Mouse (Mus musculus) cerebellum, adult 2 months (tissue): ENCODE data around the gene Nmi. TPM values are rescaled to one million over a fixed set of nuclear protein-coding genes. Genes with fewer than 3 reads are reported as not detected.

Source experiments
- DNase-seq, 2 experiments: peaks; one replicate each; pipeline ENCODE4 v3.0.0; 2021
- H3K27ac ChIP-seq: fragments of 200-500 bp; 2 replicates; pipeline ENCODE4 v1.5.1; 2012; ENCODE audit warnings: low read length, control low read depth, inconsistent platforms; ENCODE audit not compliant: insufficient read depth
- H3K27me3 ChIP-seq: fragments of 200-500 bp; 2 replicates; pipeline ENCODE4 v1.6.1; 2012; ENCODE audit warnings: inconsistent platforms, mild to moderate bottlenecking, low read length, moderate library complexity; ENCODE audit not compliant: control insufficient read depth, insufficient read depth
- H3K4me1 ChIP-seq: fragments of 200-500 bp; 2 replicates; pipeline ENCODE4 v1.6.1; 2011; ENCODE audit warnings: low read length; ENCODE audit not compliant: control insufficient read depth, insufficient read depth
- H3K4me3 ChIP-seq: fragments of 200-500 bp; replicated peaks from 2 replicates; pipeline ENCODE3; 2011; ENCODE audit warnings: mild to moderate bottlenecking, low read depth, low read length, control low read depth; ENCODE audit not compliant: insufficient read depth
- CTCF ChIP-seq: fragments of 200-500 bp; IDR thresholded peaks from 2 replicates; pipeline ENCODE4 v1.5.1; 2011; ENCODE audit warnings: low read depth, mild to moderate bottlenecking, control low read depth, low read length, moderate library complexity, borderline replicate concordance; ENCODE audit not compliant: insufficient read depth
- POLR2A ChIP-seq: fragments of 200-500 bp; IDR thresholded peaks from 2 replicates; pipeline ENCODE4 v1.6.1; 2011; ENCODE audit warnings: low read length, control low read depth, borderline replicate concordance; ENCODE audit not compliant: insufficient read depth
- WGBS: fragments of 180-500 bp; shearing (Covaris S2); methylation state at CpG from one replicate; pipeline ENCODE4 v1.1.7; 2018; 5-methylcytosine and 5-hydroxymethylcytosine counted together
- polyA plus RNA-seq: library from polyadenylated mRNA; depleted of rRNA; stranded (reverse); fragments of >200 nt; gene quantifications from 2 replicates; pipeline ENCODE4 v1.2.3, GENCODE M21; 2012; rRNA removed

The Nmi gene
- polyA plus RNA-seq, 1 experiment, result 6.7 TPM

DNA sequence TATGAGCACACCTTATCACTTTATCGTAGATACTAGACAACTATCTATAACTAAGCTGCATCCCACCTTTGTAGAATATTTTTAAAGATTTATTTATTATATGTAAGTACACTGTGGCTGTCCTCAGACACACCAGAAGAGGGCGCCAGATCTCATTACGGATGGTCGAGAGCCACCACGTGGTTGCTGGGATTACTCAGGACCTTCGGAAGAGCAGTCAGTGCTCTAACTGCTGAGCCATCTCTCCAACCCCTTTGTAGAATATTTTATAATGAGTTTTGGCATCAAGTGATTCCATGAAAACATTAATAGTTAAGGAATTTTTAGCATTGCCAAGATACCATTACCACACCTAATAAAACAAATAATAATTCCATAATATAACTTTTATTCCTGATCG is 58.8 kb downstream of the Nmi start:
- no peak overlapping the region for H3K27ac ChIP-seq
- no peaks in the 10 kb centered on the region for H3K4me1 ChIP-seq
- H3K27me3 ChIP-seq, result no peaks in the 10 kb centered on the region
- no peak overlapping the region for H3K4me3 ChIP-seq
- no peak for DNase-seq
- TF ChIP-seq CTCF (no peak), POLR2A (no peak)
- 53% methylated on average over 7 of the region's 7 CpGs for WGBS

DNA sequence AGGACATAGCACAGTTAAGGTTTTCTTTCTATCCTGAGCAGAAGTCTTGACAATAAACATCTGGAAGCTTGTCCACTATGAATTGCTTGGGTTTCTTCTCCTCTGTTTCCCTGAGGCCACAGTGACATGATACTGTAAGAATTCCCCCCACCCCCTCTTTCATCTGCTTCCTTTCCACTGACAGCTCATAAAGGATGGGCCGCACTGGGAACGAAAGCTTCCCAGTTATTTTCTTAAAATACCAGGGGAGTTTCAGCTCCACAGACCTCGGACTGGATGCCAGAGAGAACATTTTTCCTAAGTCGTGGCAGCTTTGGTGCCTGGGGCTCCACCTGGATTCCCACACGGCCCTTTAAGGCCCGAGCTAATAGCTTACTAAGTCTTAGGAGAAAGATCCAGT is 60.6 kb downstream of the Nmi start:
- no peaks in the 10 kb centered on the region for H3K4me1 ChIP-seq
- H3K27ac ChIP-seq, result no peak overlapping the region
- no peaks in the 10 kb centered on the region for H3K27me3 ChIP-seq
- WGBS, result 75% methylated on average over 6 of the region's 6 CpGs
- TF ChIP-seq CTCF, result no peak
- TF ChIP-seq POLR2A, result no peak
- no peak for DNase-seq
- no peak overlapping the region for H3K4me3 ChIP-seq

DNA sequence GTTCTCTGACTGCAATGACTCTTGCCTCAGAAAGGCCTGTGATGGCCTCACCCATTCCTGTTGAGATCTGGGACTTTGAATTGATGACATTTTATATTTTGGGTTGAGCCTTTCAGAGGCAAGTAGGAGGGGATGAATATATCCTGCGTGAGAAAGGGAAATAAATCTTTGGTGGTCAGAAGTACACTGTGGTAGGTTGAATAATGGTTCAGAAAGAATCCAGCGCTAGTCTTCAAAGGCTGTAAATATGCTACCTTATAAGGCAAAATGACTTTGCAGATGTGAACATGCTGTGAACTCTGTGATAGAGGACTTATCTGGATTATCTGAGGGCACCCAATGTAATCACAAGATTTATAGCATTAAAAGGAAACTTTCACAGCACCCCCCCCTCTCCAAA is 61.4 kb downstream of the Nmi start:
- TF ChIP-seq CTCF (no peak), POLR2A (no peak)
- no peak overlapping the region for H3K4me3 ChIP-seq
- DNase-seq, result no peak
- H3K27me3 ChIP-seq, result no peaks in the 10 kb centered on the region
- no peaks in the 10 kb centered on the region for H3K4me1 ChIP-seq
- WGBS, result 96% methylated on average over 2 of the region's 2 CpGs
- H3K27ac ChIP-seq, result no peak overlapping the region

DNA sequence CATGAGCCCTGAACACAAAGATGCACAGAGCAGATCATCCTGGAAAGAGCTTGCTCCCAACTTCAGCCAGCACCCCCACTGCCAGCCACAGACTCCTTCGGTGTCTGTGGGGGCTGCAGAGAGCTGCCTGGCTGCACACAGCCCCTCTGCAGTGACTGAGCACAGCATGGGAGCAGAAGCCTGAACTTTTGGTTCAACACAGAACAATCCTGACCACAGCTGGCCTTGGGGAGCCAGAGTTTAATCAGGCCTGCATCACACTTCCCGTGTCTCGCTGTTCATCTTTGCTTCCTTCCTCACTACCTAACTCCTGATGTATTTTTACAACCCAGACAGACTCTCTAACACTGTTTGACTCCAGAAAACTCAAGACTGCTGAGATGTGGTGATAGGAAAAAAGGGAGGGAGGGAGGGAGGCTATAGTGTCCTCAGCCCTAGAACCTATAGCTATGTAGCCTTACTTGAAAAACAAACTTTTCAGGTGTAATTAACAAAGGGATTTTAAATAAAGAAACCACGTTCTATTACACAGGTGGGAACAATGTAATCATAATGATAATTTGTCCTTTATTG is 65.7 kb downstream of the Nmi start:
- Histone ChIP-seq H3K27ac (no peak overlapping the region), H3K27me3 (no peaks in the 10 kb centered on the region), H3K4me1 (no peaks in the 10 kb centered on the region), H3K4me3 (no peak overlapping the region)
- 55% methylated on average over 4 of the region's 4 CpGs for WGBS
- TF ChIP-seq POLR2A, result no peak
- no peak for TF ChIP-seq CTCF
- DNase-seq, result no peak

DNA sequence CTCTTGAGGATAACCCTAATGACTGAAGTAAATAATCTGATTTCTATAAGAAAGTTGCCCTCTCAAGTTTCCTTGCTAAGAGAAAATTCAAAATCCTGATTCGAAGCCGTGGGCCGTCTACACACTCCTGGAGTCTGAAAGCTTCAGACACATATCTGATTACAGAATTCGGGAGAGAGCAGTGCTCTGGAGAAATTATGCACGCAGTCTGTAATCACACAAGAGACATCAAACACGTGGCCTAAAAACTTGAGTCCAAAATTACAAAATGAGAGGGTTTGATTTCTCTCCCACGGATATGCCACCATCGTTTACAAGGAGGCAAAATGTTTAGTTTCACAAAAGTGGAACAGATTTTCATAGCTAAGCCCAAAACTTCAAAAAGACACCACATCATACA is 67.7 kb downstream of the Nmi start:
- H3K27me3 ChIP-seq, result no peaks in the 10 kb centered on the region
- TF ChIP-seq POLR2A (no peak), CTCF (no peak)
- H3K4me1 ChIP-seq, result no peaks in the 10 kb centered on the region
- H3K4me3 ChIP-seq, result no peak overlapping the region
- H3K27ac ChIP-seq, result no peak overlapping the region
- no peak for DNase-seq
- WGBS, result 88% methylated on average over 8 of the region's 8 CpGs

Other genes starting within 250 kb of the Nmi start
- 18.8 and 19.8 TPM in 2 replicates for gene Rbm43, start 38.3 kb downstream of the Nmi start, polyA plus RNA-seq
- 16.0 and 16.9 TPM in 2 replicates for gene Tnfaip6, start 64.5 kb upstream of the Nmi start, polyA plus RNA-seq
- 33.7 and 36.9 TPM in 2 replicates for gene Rif1, start 99.3 kb upstream of the Nmi start, polyA plus RNA-seq